Mouse (Mus musculus): ENCODE results near the gene Ldha.

Ldha gene

GRCm38 (mm10) chr7:46838104-46838671 lies 3.1 kb upstream of the Ldha start:
- peak; percentile 23 for DNase-seq

GRCm38 (mm10) chr7:46838891-46839302 lies 2.4 kb upstream of the Ldha start:
- peak; percentile 81 for DNase-seq

GRCm38 (mm10) chr7:46839446-46839845 lies 1.8 kb upstream of the Ldha start:
- DNase-seq, result no peak

GRCm38 (mm10) chr7:46839861-46840260 lies 1.4 kb upstream of the Ldha start:
- no peak for DNase-seq

- no peak for DNase-seq
These were observed 949 bp upstream of the Ldha start for GRCm38 (mm10) chr7:46840326-46840725.

GRCm38 (mm10) chr7:46842278-46842677 lies 1.0 kb downstream of the Ldha start:
- no peak for DNase-seq

DNA sequence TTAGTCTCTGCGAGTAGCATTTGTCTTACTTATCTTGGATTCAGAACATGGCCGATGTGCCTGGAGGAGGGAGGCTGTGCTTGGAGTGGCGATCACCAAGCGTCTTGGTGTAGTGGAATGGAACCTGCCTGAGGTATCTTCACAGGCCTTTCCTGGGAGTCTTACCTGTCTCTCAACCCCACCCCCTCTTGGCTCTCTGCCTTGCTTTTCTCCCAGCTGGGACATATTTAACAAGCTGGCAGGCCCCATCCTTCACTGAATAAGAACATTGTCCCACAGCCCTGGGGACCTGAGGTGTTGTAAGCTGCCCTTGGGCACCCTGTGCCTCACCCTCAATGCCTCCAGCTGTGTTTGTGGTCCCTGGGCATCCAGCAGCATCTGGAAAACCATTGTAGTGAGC lies 2.3 kb downstream of the Ldha start:
- no peak for DNase-seq

DNA sequence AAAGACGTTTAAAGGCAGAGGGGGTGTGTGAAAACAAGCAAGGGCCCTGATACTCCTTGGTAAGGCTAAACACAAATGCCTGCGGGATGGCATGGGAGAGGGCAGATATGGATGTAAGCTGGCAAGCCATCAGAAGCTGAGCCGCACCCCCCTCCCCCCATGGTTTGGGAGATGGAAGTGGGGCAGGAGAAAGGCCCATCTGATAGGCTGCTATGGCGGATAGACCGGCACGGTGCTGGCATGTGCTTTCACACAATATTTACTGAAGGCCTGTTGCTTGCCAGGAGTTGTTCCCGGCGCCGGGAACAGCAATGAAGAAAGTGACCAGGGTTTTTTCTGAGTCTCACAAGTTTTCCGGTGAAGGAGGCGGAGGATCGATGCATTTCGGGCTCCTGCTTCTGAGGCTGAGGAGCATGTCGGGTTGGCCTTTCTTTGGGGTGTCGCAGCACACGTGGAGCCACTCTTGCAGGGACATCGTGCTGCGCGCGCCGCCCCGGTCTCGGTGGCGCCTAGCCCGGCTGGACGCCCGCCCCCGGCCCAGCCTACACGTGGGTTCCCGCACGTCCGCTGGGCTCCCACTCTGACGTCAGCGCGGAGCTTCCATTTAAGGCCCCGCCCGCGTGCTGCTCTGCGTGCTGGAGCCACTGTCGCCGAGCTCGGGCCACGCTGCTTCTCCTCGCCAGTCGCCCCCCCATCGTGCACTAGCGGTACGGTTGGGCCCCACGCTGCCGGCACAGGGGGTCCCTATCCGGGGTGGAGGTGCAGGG lies 4.1 kb downstream of the Ldha start:
- peak; percentile 93 for DNase-seq

DNA sequence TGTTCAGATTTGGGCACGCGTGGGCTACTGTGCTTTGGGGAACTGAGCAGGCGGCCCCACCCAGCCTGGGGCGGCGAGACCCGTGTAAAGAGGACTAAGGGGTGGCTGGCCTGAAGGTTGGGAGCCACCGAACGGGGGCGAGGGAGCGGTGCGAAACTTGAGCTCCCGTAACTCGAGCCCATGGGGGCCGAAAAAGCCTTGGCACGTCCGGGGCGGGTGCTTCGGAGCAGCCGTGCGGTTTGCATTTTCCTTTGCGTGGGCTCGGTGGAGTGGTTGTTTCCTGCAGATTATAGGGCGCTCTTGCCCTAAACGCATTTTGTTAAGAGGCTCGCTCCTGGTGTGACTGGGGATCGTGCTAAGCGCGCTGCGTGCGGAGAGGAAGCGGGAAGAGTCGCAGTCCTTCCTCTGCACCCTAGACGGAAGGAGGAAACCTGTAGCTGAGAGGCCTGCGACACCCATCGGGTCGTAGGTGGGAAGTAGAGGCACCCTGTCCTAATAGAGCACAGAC lies 4.8 kb downstream of the Ldha start:
- DNase-seq, result peak; percentile 56

GRCm38 (mm10) chr7:46846486-46847244 lies 5.4 kb downstream of the Ldha start:
- DNase-seq, result peak; percentile 55

DNA sequence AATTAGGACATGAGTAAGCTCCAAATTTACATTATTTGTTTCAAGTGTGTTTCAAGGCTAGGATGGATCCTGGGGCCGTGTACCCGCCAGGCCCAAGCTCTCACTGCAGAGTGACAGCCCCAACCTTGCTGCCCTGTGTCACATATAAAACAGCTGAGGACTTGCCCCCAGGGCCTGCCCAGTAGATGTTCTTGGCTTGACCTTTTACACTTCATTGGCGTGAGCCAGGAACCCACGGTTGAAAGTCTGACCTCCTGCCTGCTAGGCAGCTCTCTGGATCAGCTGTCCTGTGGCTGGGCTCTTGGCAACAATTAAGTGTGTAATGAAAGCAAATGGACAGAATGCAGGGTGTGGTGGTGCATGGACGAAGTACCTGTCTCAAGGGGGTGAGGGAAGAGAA lies 8.0 kb downstream of the Ldha start:
- no peak for DNase-seq

GRCm38 (mm10) chr7:46851026-46851425 lies 9.8 kb downstream of the Ldha start:
- no peak for DNase-seq

GRCm38 (mm10) chr7:46852666-46853065 lies 11.4 kb downstream of the Ldha start:
- DNase-seq, result no peak

DNA sequence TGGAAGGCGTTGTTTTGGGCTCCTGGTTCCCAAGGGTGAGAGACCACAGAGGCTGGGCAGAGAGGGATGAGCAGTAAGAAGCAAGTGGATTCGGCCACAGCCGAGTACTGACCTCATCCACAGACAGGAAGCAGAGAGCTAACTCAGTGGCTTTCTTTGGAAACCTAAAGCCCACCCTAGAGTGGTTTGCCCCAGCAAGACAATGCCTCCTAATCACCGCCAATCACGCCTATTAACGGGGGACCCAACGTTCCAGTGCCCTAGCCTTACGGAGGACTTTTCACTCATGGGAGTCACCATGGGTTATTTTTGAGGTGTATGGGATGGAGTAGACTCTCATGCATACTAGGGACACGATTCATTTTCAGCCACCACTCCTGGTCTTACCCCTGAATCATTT lies 12.1 kb downstream of the Ldha start:
- DNase-seq, result no peak

- no peak for DNase-seq
These were observed 14.7 kb downstream of the Ldha start for GRCm38 (mm10) chr7:46855866-46856560.

DNA sequence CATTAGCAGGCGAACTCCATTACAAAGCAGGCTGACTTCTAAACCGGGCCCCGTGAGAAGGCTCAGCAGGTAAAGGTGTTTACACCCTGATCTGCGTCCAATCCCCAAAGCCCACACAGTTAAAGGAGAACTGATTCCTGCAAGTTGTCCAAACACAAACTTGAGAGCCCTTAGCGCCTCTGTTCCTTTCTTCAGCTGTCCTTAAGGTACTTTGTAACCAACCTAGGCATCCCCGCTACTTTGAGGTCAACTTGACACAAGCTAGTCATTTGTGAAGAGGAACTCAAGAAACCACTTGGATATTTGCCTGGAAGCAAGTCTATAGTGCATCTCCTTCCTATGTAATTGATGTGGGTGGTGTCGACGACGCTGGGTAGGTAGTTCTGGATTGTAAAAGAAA lies 16.2 kb downstream of the Ldha start:
- DNase-seq, result no peak

DNA sequence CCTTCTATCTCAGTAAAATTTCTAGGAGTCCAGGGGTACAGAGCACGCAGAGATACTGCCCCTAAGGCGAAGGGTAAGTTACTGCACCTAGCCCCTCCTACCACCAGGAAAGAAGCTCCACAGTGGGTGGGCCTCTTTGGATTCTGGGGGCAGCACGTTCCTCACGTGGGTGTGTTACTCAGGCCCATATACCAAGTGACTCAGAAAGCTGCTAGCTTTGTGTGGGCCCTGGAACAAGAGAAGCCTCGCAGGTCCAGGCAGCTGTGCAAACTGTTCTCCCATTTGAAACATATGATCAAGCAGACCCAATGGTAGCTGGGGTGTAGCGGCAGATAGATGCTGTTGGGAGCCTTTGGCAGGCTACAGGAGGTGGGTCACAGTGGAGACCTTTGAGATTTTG lies 17.8 kb downstream of the Ldha start:
- peak; percentile 24 for DNase-seq

DNA sequence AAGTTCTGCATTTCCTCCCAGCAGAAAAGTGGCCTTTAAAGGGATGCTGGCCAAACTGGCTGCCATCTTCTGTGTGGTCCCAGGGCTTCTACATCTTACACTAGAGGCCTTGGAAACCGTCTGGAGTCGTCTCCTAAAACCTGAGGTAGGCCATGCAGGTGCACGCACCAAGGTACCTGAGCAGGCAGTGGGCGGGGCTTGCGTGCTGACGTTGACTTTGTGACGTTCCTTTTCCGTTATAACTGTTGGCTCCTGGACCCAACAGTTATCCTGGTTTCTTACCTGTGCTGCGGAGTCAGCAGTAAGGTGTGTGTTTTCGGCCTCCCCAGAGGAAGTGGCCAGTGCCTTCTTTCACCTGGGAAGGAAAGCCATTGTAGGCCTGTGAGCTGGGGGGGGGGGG lies 19.7 kb downstream of the Ldha start, which contains the start of gene Ldhc:
Gene Ldhc (plus strand): TSS at position 208 of the 400 bp plus-strand sequence.
- no peak for DNase-seq

- no peak for DNase-seq
These were observed 30.7 kb downstream of the Ldha start for GRCm38 (mm10) chr7:46871988-46872387.

DNA sequence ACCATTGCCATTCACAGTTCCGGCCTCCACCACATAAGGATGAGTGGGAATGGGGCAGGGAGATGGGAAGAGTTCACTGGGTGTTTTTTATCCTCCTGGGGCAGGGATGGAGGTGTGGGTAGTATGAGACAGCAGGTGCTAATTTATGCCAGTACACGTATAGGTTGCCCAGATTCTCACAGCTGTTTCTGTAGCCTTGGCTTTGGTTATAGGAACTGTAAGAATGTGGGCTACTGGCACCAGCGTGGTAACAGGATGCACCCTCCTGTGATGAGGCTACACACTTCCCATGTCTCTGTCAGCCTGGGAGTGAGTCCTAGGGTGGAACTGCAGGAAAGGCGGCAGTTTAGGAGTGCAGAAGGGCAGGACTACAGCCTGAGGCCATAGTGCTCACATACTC lies 35.6 kb downstream of the Ldha start:
- peak; percentile 25 for DNase-seq

- DNase-seq, result no peak
These were observed 36.0 kb downstream of the Ldha start for GRCm38 (mm10) chr7:46877255-46877654.

- DNase-seq, result no peak
These were observed 38.6 kb downstream of the Ldha start for GRCm38 (mm10) chr7:46879851-46880250.

- DNase-seq, result no peak
These were observed 39.7 kb downstream of the Ldha start for GRCm38 (mm10) chr7:46880992-46881391.
